8 mouse cellular contexts compared by ENCODE assay signal in the genomic region with DNA sequence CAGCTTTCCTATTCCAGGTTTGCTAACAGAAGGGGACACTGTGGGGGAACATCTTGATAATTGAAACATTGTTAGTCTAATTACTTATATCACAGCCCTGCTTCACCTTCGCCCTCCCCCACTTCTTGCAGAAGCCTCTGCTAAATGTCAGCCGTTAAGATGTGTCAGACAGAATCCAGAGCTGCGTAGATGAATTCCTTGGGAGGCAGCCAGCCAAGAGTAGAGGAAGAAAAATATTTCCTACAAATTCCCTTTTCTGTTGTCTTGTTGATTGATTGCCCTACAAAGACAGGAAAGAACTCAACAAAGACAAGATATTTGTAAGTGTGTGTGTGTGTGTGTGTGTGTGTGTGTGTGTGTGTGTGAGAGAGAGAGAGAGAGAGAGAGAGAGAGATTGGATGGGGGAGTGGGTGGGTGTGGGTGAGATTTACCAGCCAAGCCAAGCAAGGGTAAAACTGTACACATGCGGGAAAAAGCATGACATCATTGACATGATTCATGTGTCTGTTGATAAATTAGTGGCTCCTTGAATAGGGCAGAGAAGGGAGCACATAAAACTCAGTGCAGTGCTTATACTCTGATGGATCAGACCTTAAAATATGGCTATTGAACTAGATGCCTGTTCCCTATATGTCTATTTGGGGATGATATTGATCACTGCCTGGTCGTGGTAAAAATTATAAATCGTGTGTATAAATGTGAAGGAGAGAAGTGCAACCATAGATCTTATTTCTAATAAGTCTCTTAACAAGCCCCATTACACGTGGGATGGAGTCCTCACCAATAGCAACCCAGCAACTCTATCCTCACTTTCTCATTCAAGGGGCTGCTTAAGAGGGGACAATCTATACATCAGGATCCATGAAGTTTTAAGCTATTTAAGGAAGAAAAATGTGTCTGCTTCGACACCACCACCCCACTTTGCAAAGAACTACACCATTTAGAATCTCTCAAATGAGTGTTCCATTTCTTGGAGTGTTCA.
A peak's percentile ranks its signal among the peaks of the same experiment; 100 is the strongest.
DNase-seq lines count a peak whose midpoint lies in the region; ATAC-seq and TF ChIP-seq lines count a peak whose summit lies in the region.

No protein-coding gene starts in this region.

- DNase-seq in kidney, adult 2 months = peak; percentile 43
- DNase-seq in kidney, adult 11 months = no peak
- DNase-seq in adrenal gland, postnatal 14 days = peak; percentile 55
- DNase-seq in heart, postnatal 0 days (ENCODE audit: low spot score) = peak; percentile 67
- peak; percentile 2 for DNase-seq in lung, postnatal 36 days
- no peak for DNase-seq in midbrain, embryonic 14.5 days
- no peak for DNase-seq in urinary bladder, adult 2 months (ENCODE audit: low spot score)
- no peak for DNase-seq in urinary bladder, postnatal 25 days (ENCODE audit: low spot score)

- peak; percentile 80 for TF ChIP-seq EP300 in heart, postnatal 0 days (IDR thresholded peaks at IDR 0.05; ENCODE audit: low read depth)

- TF ChIP-seq CTCF in kidney, adult 2 months (conservative IDR thresholded peaks at IDR 0.05; ENCODE audit: insufficient read depth, insufficient read length, low read depth, low read length) = no peak
- TF ChIP-seq CTCF in heart, postnatal 0 days (IDR thresholded peaks at IDR 0.05; ENCODE audit: low read depth) = no peak

- H3K36me3 ChIP-seq in kidney, adult 2 months (ENCODE audit: control insufficient read depth, insufficient read depth, low read length) = no peaks in the 10 kb centered on the region
- no peaks in the 10 kb centered on the region for H3K36me3 ChIP-seq in heart, postnatal 0 days (replicated peaks; ENCODE audit: control insufficient read depth, insufficient read depth, low read length)
- H3K36me3 ChIP-seq in midbrain, embryonic 14.5 days (ENCODE audit: control insufficient read depth, insufficient read depth, low read length) = no peaks in the 10 kb centered on the region

- H3K9ac ChIP-seq in heart, postnatal 0 days (replicated peaks; ENCODE audit: low read depth, low read length) = no peak overlapping the region
- H3K9ac ChIP-seq in midbrain, embryonic 14.5 days (replicated peaks; ENCODE audit: low read length) = no peak overlapping the region

- ATAC-seq in heart, postnatal 0 days (ENCODE audit: insufficient read depth, low read depth) = peak; percentile 79
- ATAC-seq in midbrain, embryonic 14.5 days (ENCODE audit: low FRiP score, low TSS enrichment) = no peak

- TF ChIP-seq POLR2A in kidney, adult 2 months (IDR thresholded peaks at IDR 0.05; ENCODE audit: low read depth, low read length) = no peak

- no peak overlapping the region for H3K4me3 ChIP-seq in kidney, adult 2 months (ENCODE audit: insufficient read depth, low read depth, low read length)
- no peak overlapping the region for H3K4me3 ChIP-seq in heart, postnatal 0 days (ENCODE audit: low read depth, low read length)
- H3K4me3 ChIP-seq in midbrain, embryonic 14.5 days (replicated peaks; ENCODE audit: low read depth, low read length) = no peak overlapping the region

- H3K27me3 ChIP-seq in kidney, adult 2 months (replicated peaks; ENCODE audit: control insufficient read depth, insufficient read depth, low read length) = no peaks in the 10 kb centered on the region
- no peaks in the 10 kb centered on the region for H3K27me3 ChIP-seq in heart, postnatal 0 days (ENCODE audit: control insufficient read depth, insufficient read depth, low read length)
- H3K27me3 ChIP-seq in midbrain, embryonic 14.5 days (ENCODE audit: control insufficient read depth, insufficient read depth, low read length) = no peaks in the 10 kb centered on the region

- H3K4me1 ChIP-seq in kidney, adult 2 months (ENCODE audit: control insufficient read depth, insufficient read depth, low read length) = no peaks in the 10 kb centered on the region
- H3K4me1 ChIP-seq in heart, postnatal 0 days (ENCODE audit: control insufficient read depth, insufficient read depth) = 0 out of 2 replicates have a peak, but pooled peaks cover 15% of the 10 kb centered on the region
- peaks cover 6% of the 10 kb centered on the region for H3K4me1 ChIP-seq in midbrain, embryonic 14.5 days (ENCODE audit: control insufficient read depth, insufficient read depth, low read length)

- no peak overlapping the region for H3K4me2 ChIP-seq in heart, postnatal 0 days (ENCODE audit: low read depth, low read length)
- no peak overlapping the region for H3K4me2 ChIP-seq in midbrain, embryonic 14.5 days (ENCODE audit: low read length)

- no peaks in the 10 kb centered on the region for H3K9me3 ChIP-seq in heart, postnatal 0 days (replicated peaks; ENCODE audit: control insufficient read depth, low read length)
- H3K9me3 ChIP-seq in midbrain, embryonic 14.5 days (ENCODE audit: control insufficient read depth, low read length) = no peaks in the 10 kb centered on the region

- H3K27ac ChIP-seq in kidney, adult 2 months (ENCODE audit: insufficient read depth, low read depth, low read length) = no peak overlapping the region
- peak overlapping the region; percentile 36 for H3K27ac ChIP-seq in heart, postnatal 0 days (ENCODE audit: low read depth)
- no peak overlapping the region for H3K27ac ChIP-seq in midbrain, embryonic 14.5 days (replicated peaks; ENCODE audit: low read depth, low read length)

- 47% methylated on average over 8 of the region's 8 CpGs for WGBS in kidney, adult 2 months
- 37% methylated on average over 8 of the region's 8 CpGs for WGBS in heart, postnatal 0 days
- 82% methylated on average over 8 of the region's 8 CpGs for WGBS in midbrain, embryonic 14.5 days

Comparison
In these comparisons a context has a peak if more than half of its experiments do, and no peak if none do; other contexts are left out.
1. DNase-seq: peak in kidney, adult 2 months (single experiment), adrenal gland, postnatal 14 days (single experiment), heart, postnatal 0 days (single experiment) and lung, postnatal 36 days (single experiment); none in kidney, adult 11 months (single experiment), midbrain, embryonic 14.5 days (single experiment), urinary bladder, adult 2 months (single experiment) and urinary bladder, postnatal 25 days (single experiment).